ENCODE assay signal across 29 mouse cellular contexts in the genomic region with DNA sequence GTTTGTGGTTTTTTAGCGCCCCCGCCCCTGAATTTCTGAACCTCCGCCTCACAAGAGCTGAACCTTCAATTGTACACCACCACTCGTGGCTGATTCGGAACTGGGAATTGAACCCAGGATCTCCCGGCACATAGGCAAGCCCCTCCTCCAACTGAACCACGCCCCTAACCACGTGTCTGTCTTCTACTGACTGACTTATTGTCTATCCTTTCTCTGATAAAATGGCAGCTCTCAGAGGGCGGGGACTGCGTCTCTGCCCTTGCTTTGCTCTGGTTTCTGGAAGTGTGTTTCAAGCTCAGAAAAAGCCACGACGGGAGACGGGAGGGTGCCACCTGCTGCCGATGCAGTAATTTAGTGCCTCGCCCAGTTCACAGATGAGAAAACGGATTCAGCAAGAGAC. TPM values are rescaled to one million over a fixed set of nuclear protein-coding genes. Genes with fewer than 3 reads are reported as not detected.
DNase-seq lines count a peak whose midpoint lies in the region; TF ChIP-seq lines count a peak whose summit lies in the region.
"Had no signal": no experiment of that assay in that cellular context is flagged by ENCODE, and none has a peak within 500 bp of the region (broad histone marks: within the 10 kb centered on the region; RNA-seq: fewer than 3 reads in every experiment).

No protein-coding gene starts in this region.

- no peak for TF ChIP-seq CTCF in ES-Bruce4 (IDR thresholded peaks at IDR 0.05; ENCODE audit: low read depth, low read length)
- TF ChIP-seq CTCF in testis, adult 2 months (IDR thresholded peaks at IDR 0.05; ENCODE audit: control insufficient read depth, insufficient read depth, insufficient replicate concordance, low read depth, low read length) = no peak
- no peak for TF ChIP-seq CTCF in kidney, adult 2 months (conservative IDR thresholded peaks at IDR 0.05; ENCODE audit: insufficient read depth, insufficient read length, low read depth, low read length)

- DNase-seq in cerebellum, adult 8-10 months = peak; percentile 8
- no peak for DNase-seq in cerebellum, postnatal 14 days
- peak; percentile 93 for DNase-seq in ZHBTc4 (ENCODE audit: low read depth, low spot score)
- no peak for DNase-seq in adrenal gland, postnatal 14 days
- DNase-seq in kidney, adult 2 months = no peak
- DNase-seq: gastrocnemius, postnatal 10 days; heart, postnatal 10 days; kidney, adult 18-20 months; liver; lung, postnatal 36 days; retina, postnatal 1 day; thymus, postnatal 14 days had no signal

- 74% methylated on average over 16 of the region's 16 CpGs for WGBS in kidney, adult 2 months

- H3K9ac ChIP-seq in ES-Bruce4 (ENCODE audit: low read depth, poor library complexity, severe bottlenecking) = peak overlapping the region; percentile 18; the same call in 1 of the 2 replicates
- H3K9ac ChIP-seq: forebrain, embryonic 15.5 days; liver, embryonic 15.5 days; lung, embryonic 15.5 days; midbrain, embryonic 15.5 days; neural tube, embryonic 13.5 days; stomach, embryonic 15.5 days had no signal

- peak overlapping the region; percentile 9; the same call in 1 of the 2 replicates for H3K4me3 ChIP-seq in ES-Bruce4 (ENCODE audit: low read depth, low read length)
- H3K4me3 ChIP-seq in testis, adult 2 months (ENCODE audit: control insufficient read depth, low read depth, low read length) = peak overlapping the region; percentile 10; the same call in 1 of the 2 replicates
- H3K4me3 ChIP-seq in kidney, adult 2 months (ENCODE audit: insufficient read depth, low read depth, low read length) = no peak overlapping the region
- H3K4me3 ChIP-seq: forebrain, embryonic 15.5 days; hindbrain, embryonic 10.5 days; limb, embryonic 10.5 days; liver, embryonic 15.5 days; lung, embryonic 15.5 days; midbrain, embryonic 15.5 days; myocyte; neural tube, embryonic 13.5 days; stomach, embryonic 15.5 days had no signal

- H3K36me3 ChIP-seq in ES-Bruce4 (ENCODE audit: control insufficient read depth, insufficient read depth, low read length, poor library complexity, severe bottlenecking) = no peaks in the 10 kb centered on the region
- H3K36me3 ChIP-seq in testis, adult 2 months (ENCODE audit: control insufficient read depth, insufficient read depth, low read length) = no peaks in the 10 kb centered on the region
- H3K36me3 ChIP-seq in kidney, adult 2 months (ENCODE audit: control insufficient read depth, insufficient read depth, low read length) = no peaks in the 10 kb centered on the region
- H3K36me3 ChIP-seq: forebrain, embryonic 15.5 days; hindbrain, embryonic 10.5 days; limb, embryonic 10.5 days; liver, embryonic 15.5 days; lung, embryonic 15.5 days; midbrain, embryonic 15.5 days; neural tube, embryonic 13.5 days; stomach, embryonic 15.5 days had no signal

- no peaks in the 10 kb centered on the region for H3K9me3 ChIP-seq in ES-Bruce4 (replicated peaks; ENCODE audit: control insufficient read depth, insufficient read depth, low read length, poor library complexity, severe bottlenecking)
- H3K9me3 ChIP-seq: forebrain, embryonic 15.5 days; hindbrain, embryonic 10.5 days; limb, embryonic 10.5 days; liver, embryonic 15.5 days; lung, embryonic 15.5 days; midbrain, embryonic 15.5 days; neural tube, embryonic 13.5 days; stomach, embryonic 15.5 days had no signal

- TF ChIP-seq EP300 in ES-Bruce4 (IDR thresholded peaks at IDR 0.05; ENCODE audit: insufficient read depth, low read depth, low read length) = 0 out of 2 replicates have a peak, but pooled peaks have one; percentile 18

- TF ChIP-seq POLR2A in ES-Bruce4 (IDR thresholded peaks at IDR 0.05; ENCODE audit: insufficient read depth, low read length) = peak; percentile 68
- no peak for TF ChIP-seq POLR2A in testis, adult 2 months (IDR thresholded peaks at IDR 0.05; ENCODE audit: control insufficient read depth, low read depth, low read length)
- no peak for TF ChIP-seq POLR2A in kidney, adult 2 months (IDR thresholded peaks at IDR 0.05; ENCODE audit: low read depth, low read length)

- H3K27ac ChIP-seq in ES-Bruce4 (ENCODE audit: insufficient read depth, low read length) = peak overlapping the region; percentile 53
- H3K27ac ChIP-seq in testis, adult 2 months (ENCODE audit: control insufficient read depth, insufficient read depth, low read depth, low read length) = no peak overlapping the region
- no peak overlapping the region for H3K27ac ChIP-seq in kidney, adult 2 months (ENCODE audit: insufficient read depth, low read depth, low read length)
- H3K27ac ChIP-seq: forebrain, embryonic 15.5 days; hindbrain, embryonic 10.5 days; hindbrain, postnatal 0 days; kidney, postnatal 0 days; limb, embryonic 10.5 days; liver, embryonic 15.5 days; lung, embryonic 15.5 days; midbrain, embryonic 15.5 days; neural tube, embryonic 13.5 days; stomach, embryonic 15.5 days had no signal

- peaks cover 8% of the 10 kb centered on the region for H3K4me1 ChIP-seq in ES-Bruce4 (ENCODE audit: control insufficient read depth, insufficient read depth, low read length)
- peaks cover 5% of the 10 kb centered on the region for H3K4me1 ChIP-seq in testis, adult 2 months (ENCODE audit: control insufficient read depth, insufficient read depth, low read length)
- no peaks in the 10 kb centered on the region for H3K4me1 ChIP-seq in kidney, adult 2 months (ENCODE audit: control insufficient read depth, insufficient read depth, low read length)
- H3K4me1 ChIP-seq: liver, embryonic 15.5 days; lung, embryonic 15.5 days; stomach, embryonic 15.5 days had no signal

- H3K27me3 ChIP-seq in ES-Bruce4 (ENCODE audit: control insufficient read depth, insufficient read depth, low read length, poor library complexity, severe bottlenecking) = no peaks in the 10 kb centered on the region
- H3K27me3 ChIP-seq in testis, adult 2 months (ENCODE audit: control insufficient read depth, insufficient read depth, low read length) = no peaks in the 10 kb centered on the region
- H3K27me3 ChIP-seq in kidney, adult 2 months (replicated peaks; ENCODE audit: control insufficient read depth, insufficient read depth, low read length) = no peaks in the 10 kb centered on the region
- H3K27me3 ChIP-seq: forebrain, embryonic 15.5 days; lung, embryonic 15.5 days; midbrain, embryonic 15.5 days; neural tube, embryonic 13.5 days; stomach, embryonic 15.5 days had no signal

RNA-seq across cellular contexts. Expression of gene Oprd1, which starts 10.4 kb away (rescaled TPM):
- 0.54 and 0.82 TPM in 2 replicates for polyA plus RNA-seq in ES-Bruce4 (2011; ENCODE audit: insufficient read depth, insufficient read length, low read depth, missing spikeins)
- 0.61 and 0.83 TPM in 2 replicates for polyA plus RNA-seq in testis, adult 2 months (2012; rRNA removed)
- total RNA-seq in adrenal gland, postnatal 14 days (2021) = 1.3 and 1.4 TPM in 2 replicates
- polyA plus RNA-seq in kidney, adult 2 months (2012; rRNA removed) = 0.01 and 0.19 TPM in 2 replicates
- total RNA-seq: gastrocnemius, postnatal 10 days; granulocyte monocyte progenitor cell, adult 5-6 weeks; megakaryocyte-erythroid progenitor cell, adult 5-6 weeks had no signal
- polyA plus RNA-seq: CD4-positive, CD25-positive, alpha-beta regulatory T cell, adult 4 months; liver, embryonic 15.5 days; myocyte had no signal

RNA-seq across cellular contexts. Expression of gene Epb41, which starts 58.8 kb away (rescaled TPM):
- 61.8 and 68.8 TPM in 2 replicates for polyA plus RNA-seq in ES-Bruce4 (2011; ENCODE audit: insufficient read depth, insufficient read length, low read depth, missing spikeins)
- polyA plus RNA-seq in testis, adult 2 months (2012; rRNA removed) = 8.7 and 9.6 TPM in 2 replicates
- 112 and 148 TPM in 2 replicates for total RNA-seq in adrenal gland, postnatal 14 days (2021)
- polyA plus RNA-seq in kidney, adult 2 months (2012; rRNA removed) = 69.8 and 73.8 TPM in 2 replicates

RNA-seq across cellular contexts. Expression of gene Gm10300, which starts 59.4 kb away (rescaled TPM):
- polyA plus RNA-seq in ES-Bruce4 (2011; ENCODE audit: insufficient read depth, insufficient read length, low read depth, missing spikeins) = not detected in 2 replicates
- not detected in 2 replicates for polyA plus RNA-seq in testis, adult 2 months (2012; rRNA removed)
- 0.19 TPM in 1 of 2 replicates, not detected in the other for total RNA-seq in adrenal gland, postnatal 14 days (2021)
- polyA plus RNA-seq in kidney, adult 2 months (2012; rRNA removed) = 0.09 and 0.27 TPM in 2 replicates
- total RNA-seq: hindbrain, postnatal 0 days; layer of hippocampus, postnatal 25 days had no signal
- polyA plus RNA-seq: CD4-positive, CD25-positive, alpha-beta regulatory T cell, adult 4 months; forebrain, embryonic 15.5 days; hindbrain, postnatal 0 days; limb, embryonic 10.5 days; midbrain, embryonic 15.5 days had no signal

Comparison
In these comparisons a context has a peak if more than half of its experiments do, and no peak if none do; other contexts are left out.
1. DNase-seq: peak in cerebellum, adult 8-10 months (single experiment) and ZHBTc4 (single experiment); none in cerebellum, postnatal 14 days (0 of 2), adrenal gland, postnatal 14 days (single experiment) and kidney, adult 2 months (single experiment).